Mouse (Mus musculus) regulatory T cell (primary cell): Measurements from ENCODE around the gene Nfkbib.

Experiments
- in situ Hi-C: fragments of 300-600 bp; cut with MboI, MseI; formaldehyde crosslinking; loops from one replicate; pipeline ENCODE4 v1.15.1; 2025; ENCODE audit warnings: high pct_unique_total_duplicates

Gene Nfkbib

GRCm38 (mm10) chr7:28801451-28801850 is 34.1 kb upstream of the Nfkbib start:
- in situ Hi-C loops: no loop called here

GRCm38 (mm10) chr7:28799994-28800393 is 32.7 kb upstream of the Nfkbib start:
- in situ Hi-C loops: loop anchor here (5.0 kb wide), 1 partner anchor 67 kb away; no protein-coding TSS in a partner anchor

DNA sequence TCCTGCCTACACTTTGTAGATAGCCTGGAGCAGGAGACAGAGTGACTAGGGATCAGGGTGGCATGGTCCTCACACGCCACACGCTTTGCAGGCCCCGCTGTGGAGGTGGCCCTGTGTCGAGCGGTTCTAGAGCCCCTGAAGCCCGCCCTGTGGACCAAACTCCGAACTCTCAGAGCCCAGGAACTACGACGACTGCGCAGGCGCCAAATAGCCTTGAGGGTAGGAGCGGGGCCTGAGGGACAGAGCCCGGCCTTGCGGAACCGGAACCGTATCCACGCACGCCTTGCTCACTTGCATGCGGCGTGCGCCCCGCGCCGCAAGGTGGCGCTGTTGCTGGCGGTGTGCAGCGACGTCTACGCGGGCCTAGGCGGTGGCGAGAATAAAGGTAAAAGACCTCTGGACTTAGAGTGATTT is 29.3 kb upstream of the Nfkbib start:
- in situ Hi-C loops: loop anchor here (5.0 kb wide), 1 partner anchor 71 kb away; no protein-coding TSS in a partner anchor

- in situ Hi-C loops: loop anchor here (5.0 kb wide), 1 partner anchor 71 kb away; no protein-coding TSS in a partner anchor
Observed at GRCm38 (mm10) chr7:28795832-28796231, 28.5 kb upstream of the Nfkbib start.

GRCm38 (mm10) chr7:28794496-28794895 is 27.2 kb upstream of the Nfkbib start:
- in situ Hi-C loops: no loop called here

DNA sequence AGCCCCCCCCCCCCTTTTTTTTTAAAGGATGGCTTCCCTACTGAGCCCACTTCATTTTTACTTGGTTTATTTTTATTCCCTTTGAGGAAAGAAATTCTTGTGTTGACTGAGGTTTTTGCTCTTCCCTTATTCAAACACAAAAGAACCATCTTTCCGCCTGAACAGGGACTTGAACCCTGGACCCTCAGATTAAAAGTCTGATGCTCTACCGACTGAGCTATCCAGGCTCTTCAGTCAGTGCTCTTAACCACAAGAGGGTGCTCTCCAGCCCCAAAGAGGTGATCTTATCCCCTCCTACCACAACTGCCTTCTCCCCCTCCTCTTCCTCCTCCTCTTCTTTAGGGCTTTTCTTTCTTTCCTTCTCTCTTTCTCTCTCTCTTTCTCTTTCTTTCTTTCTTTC is 26.5 kb upstream of the Nfkbib start:
- in situ Hi-C loops: no loop called here

GRCm38 (mm10) chr7:28792391-28793185 is 25.3 kb upstream of the Nfkbib start:
- in situ Hi-C loops: no loop called here

- in situ Hi-C loops: no loop called here
Observed at GRCm38 (mm10) chr7:28791706-28792105, 24.4 kb upstream of the Nfkbib start.

DNA sequence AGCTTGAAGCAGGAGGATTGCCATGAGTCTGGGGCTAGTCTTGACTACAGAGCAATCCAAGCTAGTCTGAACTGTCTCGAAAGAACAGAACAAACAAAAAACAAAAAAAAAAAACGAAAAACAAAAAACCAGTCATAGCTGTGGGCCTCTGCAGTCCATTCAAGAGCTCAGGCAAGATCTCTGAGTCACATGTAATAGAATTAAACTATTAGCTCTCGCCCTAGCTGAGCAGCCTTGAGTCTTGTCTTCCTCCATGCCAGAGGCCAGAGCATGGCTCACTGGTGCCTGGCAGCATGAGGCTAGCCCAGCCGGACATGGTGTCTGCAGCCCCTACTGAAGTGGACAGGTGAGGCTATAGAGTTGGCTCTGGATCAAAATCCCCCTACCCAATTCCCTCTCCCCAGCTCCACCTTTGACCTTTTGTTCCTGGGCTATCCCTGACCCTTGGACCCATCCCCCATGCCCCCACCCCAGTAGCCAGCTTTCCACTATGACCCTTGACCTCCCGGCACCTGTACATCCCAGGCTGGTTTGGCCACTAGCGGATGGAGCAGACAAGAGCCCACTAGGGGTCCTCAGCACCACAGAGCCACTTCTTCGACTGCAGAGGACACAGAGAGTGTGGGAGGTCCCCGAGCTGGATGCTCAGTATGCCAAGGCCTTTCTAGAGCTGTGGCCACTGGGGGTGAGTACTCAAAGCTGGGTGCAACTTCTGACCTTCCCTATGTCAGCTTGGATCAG is 22.9 kb upstream of the Nfkbib start:
- in situ Hi-C loops: no loop called here

- in situ Hi-C loops: no loop called here
Observed at GRCm38 (mm10) chr7:28789235-28789634, 21.9 kb upstream of the Nfkbib start.

- in situ Hi-C loops: no loop called here
Observed at GRCm38 (mm10) chr7:28788307-28789195, 21.2 kb upstream of the Nfkbib start, which contains the start of gene Rinl. TSS of gene Rinl (plus strand) at chr7:28788969.

- in situ Hi-C loops: no loop called here
Observed at GRCm38 (mm10) chr7:28787884-28788283, 20.6 kb upstream of the Nfkbib start.

- in situ Hi-C loops: no loop called here
Observed at GRCm38 (mm10) chr7:28785161-28785560, 17.8 kb upstream of the Nfkbib start.

GRCm38 (mm10) chr7:28781261-28781663 is 13.9 kb upstream of the Nfkbib start:
- in situ Hi-C loops: no loop called here

DNA sequence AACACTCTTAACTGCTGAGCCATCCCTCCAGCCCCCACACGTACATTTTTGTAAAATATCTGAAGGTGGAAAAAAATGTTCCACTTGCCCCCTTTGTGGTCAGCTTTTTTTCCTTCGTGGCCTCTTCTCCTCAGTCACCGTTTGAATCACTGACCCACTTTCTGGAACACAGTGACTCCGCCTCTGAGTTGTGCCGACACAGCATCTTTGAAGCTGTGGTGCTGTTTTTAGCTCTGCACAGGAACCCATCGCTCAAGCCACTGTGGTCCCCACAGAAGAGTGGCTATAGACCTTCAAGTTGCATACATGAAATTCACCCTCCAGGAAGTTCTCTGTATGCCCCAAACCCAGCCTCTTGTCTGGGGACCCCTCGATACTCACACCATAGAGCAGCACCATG is 13.5 kb upstream of the Nfkbib start:
- in situ Hi-C loops: no loop called here

GRCm38 (mm10) chr7:28780067-28780658 is 12.9 kb upstream of the Nfkbib start:
- in situ Hi-C loops: no loop called here

- in situ Hi-C loops: no loop called here
Observed at GRCm38 (mm10) chr7:28778825-28779224, 11.5 kb upstream of the Nfkbib start.

- in situ Hi-C loops: no loop called here
Observed at GRCm38 (mm10) chr7:28775129-28775528, 7.8 kb upstream of the Nfkbib start.

GRCm38 (mm10) chr7:28774164-28774563 is 6.9 kb upstream of the Nfkbib start:
- in situ Hi-C loops: no loop called here

- in situ Hi-C loops: no loop called here
Observed at GRCm38 (mm10) chr7:28773163-28773562, 5.9 kb upstream of the Nfkbib start.

DNA sequence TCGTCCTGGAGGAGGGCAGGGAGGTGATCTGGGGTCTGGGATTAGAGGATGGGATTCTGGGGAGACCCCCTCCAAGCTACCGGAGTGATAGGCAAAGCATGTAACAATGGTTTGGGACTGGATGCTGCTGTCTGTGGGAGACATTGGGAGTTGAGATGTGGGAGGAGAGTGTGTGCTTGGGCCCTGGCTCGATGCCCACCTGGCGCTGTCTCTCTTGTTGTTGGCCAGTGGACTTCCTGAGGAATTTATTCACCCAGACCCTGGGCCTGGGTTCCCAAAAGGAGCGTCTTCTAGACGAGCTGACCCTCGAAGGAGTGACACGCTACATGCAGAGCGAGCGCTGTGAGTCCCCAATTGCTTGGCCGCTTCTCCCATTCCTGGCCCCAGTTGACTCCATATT is 4.6 kb upstream of the Nfkbib start:
- in situ Hi-C loops: no loop called here
